Mouse (Mus musculus) G1E (cell line): Measurements from ENCODE around the gene Acvr2b. TPM values are rescaled to one million over a fixed set of nuclear protein-coding genes. Genes with fewer than 3 reads are reported as not detected.

Experiments used
- ATAC-seq: 2 replicates; pipeline ENCODE4 v1.8.0; 2016; ENCODE audit warnings: mild to moderate bottlenecking; ENCODE audit not compliant: insufficient number of reproducible peaks, poor library complexity, low FRiP score, severe bottlenecking; ENCODE audit errors: extremely low read depth
- DNase-seq: peaks from one replicate; pipeline ENCODE4 v3.0.0; 2012; ENCODE audit warnings: low spot score
- H3K27me3 ChIP-seq: 2 replicates; pipeline ENCODE4 v1.6.1; 2012; ENCODE audit warnings: mild to moderate bottlenecking, low read length, inconsistent platforms; ENCODE audit not compliant: insufficient read depth
- H3K36me3 ChIP-seq: replicated peaks from 2 replicates; pipeline ENCODE3; 2012; ENCODE audit warnings: mild to moderate bottlenecking, inconsistent platforms
- H3K4me1 ChIP-seq: 2 replicates; pipeline ENCODE4 v1.6.1; 2012; ENCODE audit warnings: low read depth, low read length, inconsistent platforms, mixed read lengths; ENCODE audit not compliant: insufficient read depth
- H3K4me3 ChIP-seq: 2 replicates; pipeline ENCODE4 v1.5.1; 2012; ENCODE audit warnings: low read depth, mild to moderate bottlenecking, inconsistent platforms, low read length, moderate library complexity, mixed read lengths
- H3K9me3 ChIP-seq: replicated peaks from 2 replicates; pipeline ENCODE4 v1.6.1; 2012; ENCODE audit warnings: inconsistent platforms
- CTCF ChIP-seq: IDR thresholded peaks from 2 replicates; pipeline ENCODE4 v1.5.1; 2012; ENCODE audit warnings: low read depth, low read length, inconsistent platforms, mixed read lengths
- GATA1 ChIP-seq: IDR thresholded peaks from 2 replicates; pipeline ENCODE4 v1.6.1; 2012; ENCODE audit warnings: borderline replicate concordance, low read length, inconsistent platforms, mixed read lengths
- GATA2 ChIP-seq: IDR thresholded peaks from 2 replicates; pipeline ENCODE4 v1.6.1; 2012; ENCODE audit warnings: low read depth, low read length, inconsistent platforms, borderline replicate concordance
- POLR2AphosphoS5 ChIP-seq: IDR thresholded peaks from 2 replicates; pipeline ENCODE4 v1.6.1; 2012; ENCODE audit warnings: low read depth, low read length, inconsistent platforms; ENCODE audit not compliant: insufficient replicate concordance
- TAL1 ChIP-seq: conservative IDR thresholded peaks from 2 replicates; pipeline ENCODE4 v1.6.1; 2012; ENCODE audit warnings: low read depth, low read length, inconsistent platforms, mixed read lengths
- polyA plus RNA-seq: library from polyadenylated mRNA; stranded (reverse); fragments of >175 nt; gene quantifications from 2 replicates; pipeline ENCODE4 v1.2.3, GENCODE M21; 2012
- total RNA-seq, 2 experiments: library from RNA; stranded (forward) in 1 of 2; stranded (reverse) in 1 of 2; fragments of 200-1000 nt in 1 of 2; fragments of >200 nt in 1 of 2; fragmentation: Nextera tagmentation in 1 of 2; gene quantifications; 2 replicates each; pipeline ENCODE4 v1.2.3; 2014 to 2017

The Acvr2b gene
- total and polyA plus RNA-seq, 3 experiments = 3.2 to 5.0 (median 3.3) TPM

- Histone ChIP-seq H3K4me1 (no peaks in the 10 kb centered on the region), H3K36me3 (no peaks in the 10 kb centered on the region), H3K27me3 (peaks cover 4% of the 10 kb centered on the region; the same call in 1 of the 2 replicates), H3K4me3 (no peak overlapping the region), H3K9me3 (peaks cover 3% of the 10 kb centered on the region)
- ATAC-seq = no peak
- no peak for DNase-seq
- TF ChIP-seq TAL1 = no peak
- no peak for TF ChIP-seq GATA2
- TF ChIP-seq GATA1 = no peak
- no peak for TF ChIP-seq POLR2AphosphoS5
- no peak for TF ChIP-seq CTCF
Observed at GRCm38 (mm10) chr9:119418025-119418424, 16.1 kb downstream of the Acvr2b start.

GRCm38 (mm10) chr9:119419852-119420438 lies 18.0 kb downstream of the Acvr2b start:
- H3K9me3 ChIP-seq = no peaks in the 10 kb centered on the region
- ATAC-seq = no peak
- no peaks in the 10 kb centered on the region for H3K36me3 ChIP-seq
- no peaks in the 10 kb centered on the region for H3K4me1 ChIP-seq
- H3K4me3 ChIP-seq = no peak overlapping the region
- no peak for DNase-seq
- peaks cover 4% of the 10 kb centered on the region; the same call in 1 of the 2 replicates for H3K27me3 ChIP-seq
- no peak for TF ChIP-seq GATA2
- no peak for TF ChIP-seq TAL1
- TF ChIP-seq CTCF = no peak
- TF ChIP-seq GATA1 = no peak
- TF ChIP-seq POLR2AphosphoS5 = no peak

GRCm38 (mm10) chr9:119425217-119425975 lies 23.5 kb downstream of the Acvr2b start:
- Histone ChIP-seq H3K27me3 (no peaks in the 10 kb centered on the region), H3K9me3 (no peaks in the 10 kb centered on the region), H3K4me1 (peaks cover 6% of the 10 kb centered on the region; the same call in 1 of the 2 replicates), H3K4me3 (no peak overlapping the region), H3K36me3 (peaks cover 22% of the 10 kb centered on the region)
- TF ChIP-seq POLR2AphosphoS5 = no peak
- TF ChIP-seq GATA1 = no peak
- no peak for TF ChIP-seq CTCF
- no peak for TF ChIP-seq TAL1
- no peak for TF ChIP-seq GATA2
- DNase-seq = no peak
- no peak for ATAC-seq

GRCm38 (mm10) chr9:119425976-119426415 lies 24.1 kb downstream of the Acvr2b start:
- H3K27me3 ChIP-seq = no peaks in the 10 kb centered on the region
- no peak for DNase-seq
- H3K4me1 ChIP-seq = peaks cover 9% of the 10 kb centered on the region; the same call in 1 of the 2 replicates
- H3K36me3 ChIP-seq = peaks cover 25% of the 10 kb centered on the region
- ATAC-seq = no peak
- H3K4me3 ChIP-seq = no peak overlapping the region
- H3K9me3 ChIP-seq = no peaks in the 10 kb centered on the region
- TF ChIP-seq GATA2 (no peak), POLR2AphosphoS5 (no peak), TAL1 (no peak), CTCF (no peak), GATA1 (no peak)

GRCm38 (mm10) chr9:119426483-119426882 lies 24.6 kb downstream of the Acvr2b start:
- Histone ChIP-seq H3K4me1 (peaks cover 11% of the 10 kb centered on the region; the same call in 1 of the 2 replicates), H3K36me3 (peaks cover 28% of the 10 kb centered on the region), H3K4me3 (no peak overlapping the region), H3K27me3 (no peaks in the 10 kb centered on the region), H3K9me3 (no peaks in the 10 kb centered on the region)
- ATAC-seq = no peak
- DNase-seq = no peak
- TF ChIP-seq POLR2AphosphoS5 (no peak), GATA1 (no peak), GATA2 (no peak), TAL1 (no peak), CTCF (no peak)

- Histone ChIP-seq H3K27me3 (no peaks in the 10 kb centered on the region), H3K9me3 (no peaks in the 10 kb centered on the region), H3K36me3 (peaks cover 49% of the 10 kb centered on the region), H3K4me3 (no peak overlapping the region; the same call in 1 of the 2 replicates), H3K4me1 (peaks cover 11% of the 10 kb centered on the region; the same call in 1 of the 2 replicates)
- ATAC-seq (peak; percentile 81), DNase-seq (peak; percentile 55)
- no peak for TF ChIP-seq GATA1
- TF ChIP-seq POLR2AphosphoS5 = no peak
- TF ChIP-seq CTCF = peak; percentile 58; the same call in 1 of the 2 replicates
- TF ChIP-seq TAL1 = no peak
- TF ChIP-seq GATA2 = no peak
Observed at GRCm38 (mm10) chr9:119430311-119430710, 28.4 kb downstream of the Acvr2b start.
